Mouse (Mus musculus) activated CD4-positive, CD25-positive, alpha-beta regulatory T cell, adult 9 weeks (primary cell): ENCODE measurements around the gene Fcgr1. TPM values are rescaled to one million over a fixed set of nuclear protein-coding genes. Genes with fewer than 3 reads are reported as not detected.

Experiments used
- polyA plus RNA-seq: library from polyadenylated mRNA; unstranded; fragments of 100-300 nt; shearing (Covaris generic); gene quantifications from one replicate; pipeline ENCODE4 v1.2.1, GENCODE M21; 2017

The Fcgr1 gene
- polyA plus RNA-seq, result 0.17 TPM

DNA sequence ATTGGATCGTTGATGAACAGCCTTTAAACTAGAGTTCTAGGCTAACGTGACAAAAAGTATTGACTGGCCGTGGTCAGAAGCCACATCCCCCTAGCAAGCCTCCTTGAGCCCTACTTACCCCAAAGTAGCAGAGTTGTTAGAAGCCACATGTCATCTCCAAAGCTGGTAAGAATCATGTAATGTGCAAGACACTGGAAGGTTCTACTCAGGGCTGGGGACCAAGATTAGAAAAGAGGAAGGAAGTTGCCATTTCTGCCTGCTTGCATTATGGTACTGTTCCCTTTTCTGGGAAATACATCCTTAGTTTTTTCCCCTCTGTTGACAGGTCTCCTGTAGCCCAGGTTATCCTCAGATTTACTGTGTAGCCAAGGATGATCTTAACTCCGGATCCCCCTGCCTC is at the start of gene Fcgr1:
Gene Fcgr1, minus strand, starts transcription at position 183 of the 400 bp plus-strand sequence.

DNA sequence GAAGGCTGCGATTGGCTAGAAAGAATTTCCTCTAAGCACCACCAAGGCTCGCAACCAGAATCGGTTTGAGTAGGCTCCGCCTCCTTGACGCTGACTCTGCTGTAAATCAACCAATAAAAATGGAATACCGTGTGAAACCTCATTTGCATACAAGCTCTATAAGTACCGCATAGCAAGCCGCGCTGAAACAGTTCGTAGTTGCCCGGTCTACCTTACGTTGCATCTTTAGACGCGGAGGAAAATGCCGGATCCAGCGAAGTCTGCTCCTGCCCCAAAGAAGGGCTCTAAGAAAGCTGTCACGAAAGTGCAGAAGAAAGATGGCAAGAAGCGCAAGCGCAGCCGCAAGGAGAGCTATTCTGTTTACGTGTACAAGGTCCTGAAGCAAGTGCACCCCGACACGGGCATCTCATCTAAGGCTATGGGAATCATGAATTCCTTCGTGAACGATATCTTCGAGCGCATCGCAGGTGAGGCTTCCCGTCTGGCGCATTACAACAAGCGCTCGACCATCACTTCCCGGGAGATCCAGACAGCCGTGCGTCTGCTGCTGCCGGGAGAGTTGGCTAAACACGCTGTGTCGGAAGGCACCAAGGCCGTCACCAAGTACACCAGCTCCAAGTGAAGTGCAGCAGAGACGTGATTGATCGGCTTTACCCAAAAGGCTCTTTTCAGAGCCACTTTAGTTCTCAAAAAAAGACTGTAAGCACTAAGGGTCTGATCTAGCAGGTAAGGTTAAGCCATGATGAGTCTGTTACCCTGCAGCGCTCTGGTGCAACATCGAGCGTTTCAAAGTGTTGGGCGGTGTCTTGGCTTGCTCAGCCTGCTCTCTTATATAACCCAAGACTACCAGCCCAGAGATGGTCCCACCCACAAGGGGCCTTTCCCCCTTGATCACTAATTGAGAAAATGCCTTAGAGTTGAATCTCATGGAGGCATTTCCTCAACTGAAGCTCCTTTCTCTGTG is 24.0 kb downstream of the Fcgr1 start, which contains the start of gene Hist2h2bb:
Gene Hist2h2bb, plus strand, starts transcription at position 242 of the 964 bp plus-strand sequence.

GRCm38 (mm10) chr3:96268051-96268775 is 25.6 kb downstream of the Fcgr1 start, which contains the start of gene Hist2h3b:
Hist2h3b (plus strand) TSS chr3:96268654.

GRCm38 (mm10) chr3:96262979-96263550 is 30.7 kb downstream of the Fcgr1 start, which contains the start of gene Hist2h4:
Hist2h4 (minus strand) TSS chr3:96263311.

GRCm38 (mm10) chr3:96246427-96246856 is 47.3 kb downstream of the Fcgr1 start, which contains the start of gene Hist2h3c1:
Hist2h3c1 (plus strand) TSS chr3:96246685.

GRCm38 (mm10) chr3:96245003-96245886 is 48.5 kb downstream of the Fcgr1 start, which contains the start of gene Hist2h2aa1:
Hist2h2aa1 (plus strand) TSS chr3:96245497.

GRCm38 (mm10) chr3:96239949-96240798 is 53.6 kb downstream of the Fcgr1 start, which contains the start of gene Hist2h2aa2:
Hist2h2aa2 (minus strand) TSS chr3:96240276.

GRCm38 (mm10) chr3:96238954-96239793 is 54.6 kb downstream of the Fcgr1 start, which contains the start of gene Hist2h3c2:
Hist2h3c2 (minus strand) TSS chr3:96239127.

Other genes with a start within 250 kb of the Fcgr1 start
- 28.0 TPM for gene Vps45, start 235.5 kb downstream of the Fcgr1 start, polyA plus RNA-seq
- 27.2 TPM for gene Otud7b, start 189.4 kb downstream of the Fcgr1 start, polyA plus RNA-seq
- 2.9 TPM for gene Mtmr11, start 132.0 kb downstream of the Fcgr1 start, polyA plus RNA-seq
- gene Sf3b4, start 121.6 kb downstream of the Fcgr1 start, polyA plus RNA-seq, result 154 TPM
- gene Sv2a, start 112.8 kb downstream of the Fcgr1 start, polyA plus RNA-seq, result 1.9 TPM
- 28.8 TPM for gene Bola1, start 74.3 kb downstream of the Fcgr1 start, polyA plus RNA-seq
- not detected for gene Hist2h2ab, start 74.1 kb downstream of the Fcgr1 start, polyA plus RNA-seq
- 7.6 TPM for gene Hist2h2ac, start 73.1 kb downstream of the Fcgr1 start, polyA plus RNA-seq
- 3.7 TPM for gene Hist2h2be, start 72.8 kb downstream of the Fcgr1 start, polyA plus RNA-seq
- 0.53 TPM for gene Hist2h3c2, start 54.8 kb downstream of the Fcgr1 start, polyA plus RNA-seq
- 45.7 TPM for gene Hist2h2aa2, start 53.7 kb downstream of the Fcgr1 start, polyA plus RNA-seq
- 0.62 TPM for gene Hist2h2aa1, start 48.5 kb downstream of the Fcgr1 start, polyA plus RNA-seq
- not detected for gene Hist2h3c1, start 47.3 kb downstream of the Fcgr1 start, polyA plus RNA-seq
- gene Hist2h4, start 30.7 kb downstream of the Fcgr1 start, polyA plus RNA-seq, result 4.1 TPM
- not detected for gene Hist2h3b, start 25.3 kb downstream of the Fcgr1 start, polyA plus RNA-seq
- 6.5 TPM for gene Hist2h2bb, start 24.2 kb downstream of the Fcgr1 start, polyA plus RNA-seq
- not detected for gene BC107364, start 158.3 kb upstream of the Fcgr1 start, polyA plus RNA-seq
- not detected for gene Hfe2, start 231.2 kb upstream of the Fcgr1 start, polyA plus RNA-seq